Mouse (Mus musculus): ENCODE measurements around the gene Jup.

GRCm38 (mm10) chr11:100435678-100436246 lies 38.2 kb upstream of the Jup start:
- no peak for TF ChIP-seq EP300 (optimal IDR thresholded peaks at IDR 0.05)
- no peak for TF ChIP-seq CTCF (IDR thresholded peaks at IDR 0.05; ENCODE audit: low read depth)
